Mouse (Mus musculus) kidney, postnatal 0 days (tissue): Measurements from ENCODE around the gene Hist1h2br. TPM values are rescaled to one million over a fixed set of nuclear protein-coding genes. Genes with fewer than 3 reads are reported as not detected.
"Not testable (repeated sequence)": the region's sequence is repeated elsewhere in the genome, so short reads cannot be mapped to it uniquely, and the experiment has no call there.

Experiments used
- ATAC-seq: fragments of 200-750 bp; cut with Nextera tagmentation; replicated peaks from 2 replicates; pipeline ENCODE4 v1.8.0; 2017; ENCODE audit warnings: low read depth, moderate number of reproducible peaks, moderate TSS enrichment, moderate library complexity; ENCODE audit not compliant: low FRiP score
- DNase-seq: peaks from one replicate; pipeline ENCODE4 v3.0.0-alpha.2; 2016; ENCODE audit warnings: low spot score
- H3K27ac ChIP-seq: fragments of 300-500 bp; sonication (generic); 2 replicates; pipeline ENCODE4 v1.5.1; 2014; ENCODE audit warnings: mild to moderate bottlenecking
- H3K27me3 ChIP-seq: fragments of 300-500 bp; sonication (generic); 2 replicates; pipeline ENCODE4 v1.6.1; 2014; ENCODE audit warnings: low read length, mixed read lengths; ENCODE audit not compliant: insufficient read depth
- H3K36me3 ChIP-seq: fragments of 300-500 bp; sonication (generic); 2 replicates; pipeline ENCODE4 v1.6.1; 2014; ENCODE audit warnings: low read length, mixed read lengths; ENCODE audit not compliant: insufficient read depth
- H3K4me1 ChIP-seq: fragments of 300-500 bp; sonication (generic); replicated peaks from 2 replicates; pipeline ENCODE4 v1.6.1; 2014; ENCODE audit warnings: antibody characterized with exemption, low read length, mixed read lengths; ENCODE audit not compliant: insufficient read depth
- H3K4me2 ChIP-seq: fragments of 300-500 bp; sonication (generic); 2 replicates; pipeline ENCODE4 v1.6.1; 2014; ENCODE audit warnings: mild to moderate bottlenecking, low read length, moderate library complexity, mixed read lengths
- H3K4me3 ChIP-seq: fragments of 300-500 bp; sonication (generic); replicated peaks from 2 replicates; pipeline ENCODE4 v1.5.1; 2014; ENCODE audit warnings: low read depth, low read length
- H3K9ac ChIP-seq: fragments of 300-500 bp; sonication (generic); 2 replicates; pipeline ENCODE4 v1.6.1; 2014; ENCODE audit warnings: low read depth, low read length
- H3K9me3 ChIP-seq: fragments of 300-500 bp; sonication (generic); replicated peaks from 2 replicates; pipeline ENCODE4 v1.6.1; 2016; ENCODE audit warnings: low read length, inconsistent platforms, mixed read lengths
- CTCF ChIP-seq: IDR thresholded peaks from 2 replicates; pipeline ENCODE4 v1.5.1; 2016; ENCODE audit warnings: antibody characterized with exemption, low read depth, mild to moderate bottlenecking, moderate library complexity
- WGBS: fragments of 180-500 bp; shearing (Covaris S2); extraction: QIAGEN DNeasy Blood & Tissue Kit; methylation state at CpG from one replicate; pipeline ENCODE4 v1.1.7; 2014; 5-methylcytosine and 5-hydroxymethylcytosine counted together
- polyA plus RNA-seq: library from polyadenylated mRNA; unstranded; fragments of >200 nt; fragmentation: Nextera tagmentation; extraction: Ambion mirVana; gene quantifications from 2 replicates; pipeline ENCODE4 v1.2.1, GENCODE M21; 2015

The Hist1h2br gene
- polyA plus RNA-seq, 1 experiment from 2014 or later: 13.2 TPM

- ATAC-seq: not testable (repeated sequence)
- 57% methylated on average over 4 of the region's 16 CpGs for WGBS
Measured at GRCm38 (mm10) chr13:21820082-21820890, 13.3 kb upstream of the Hist1h2br start.

GRCm38 (mm10) chr13:21828511-21828910 lies 5.0 kb upstream of the Hist1h2br start:
- no peaks in the 10 kb centered on the region for H3K27me3 ChIP-seq
- no peak overlapping the region for H3K9ac ChIP-seq
- H3K4me3 ChIP-seq: no peak overlapping the region
- no peaks in the 10 kb centered on the region for H3K4me1 ChIP-seq
- ATAC-seq (no peak), DNase-seq (no peak)
- no peaks in the 10 kb centered on the region for H3K9me3 ChIP-seq
- H3K4me2 ChIP-seq: no peak overlapping the region
- H3K27ac ChIP-seq: no peak overlapping the region
- no peaks in the 10 kb centered on the region for H3K36me3 ChIP-seq
- 90% methylated on average over 3 of the region's 3 CpGs for WGBS
- TF ChIP-seq CTCF: no peak

More at GRCm38 (mm10) chr13:21820082-21820890, 13.3 kb upstream of the Hist1h2br start:
- H3K4me1 ChIP-seq, H3K4me3 ChIP-seq, H3K9ac ChIP-seq, H3K27ac ChIP-seq, DNase-seq, H3K9me3 ChIP-seq, H3K36me3 ChIP-seq, H3K4me2 ChIP-seq, H3K27me3 ChIP-seq: not testable (repeated sequence)

- Histone ChIP-seq H3K4me3 (no peak overlapping the region), H3K27ac (no peak overlapping the region), H3K27me3 (no peaks in the 10 kb centered on the region), H3K4me1 (no peaks in the 10 kb centered on the region), H3K36me3 (no peaks in the 10 kb centered on the region), H3K4me2 (no peak overlapping the region), H3K9me3 (no peaks in the 10 kb centered on the region), H3K9ac (no peak overlapping the region)
- 91% methylated on average over 10 of the region's 10 CpGs for WGBS
- no peak for DNase-seq
- no peak for ATAC-seq
- no peak for TF ChIP-seq CTCF
Measured at GRCm38 (mm10) chr13:21830344-21830743, 3.2 kb upstream of the Hist1h2br start.

GRCm38 (mm10) chr13:21831418-21832394 lies 1.8 kb upstream of the Hist1h2br start, which contains the start of gene Hist1h4n:
Hist1h4n (minus strand) TSS chr13:21832196.
- not testable (repeated sequence) for H3K9me3 ChIP-seq, H3K4me1 ChIP-seq, H3K27ac ChIP-seq, H3K27me3 ChIP-seq, H3K4me3 ChIP-seq, H3K36me3 ChIP-seq, H3K9ac ChIP-seq, DNase-seq
- WGBS: 0% methylated on average over 17 of the region's 58 CpGs
- peak; percentile 84 for ATAC-seq
- 0 out of 2 replicates have a peak within 1 kb of the TSS, but pooled peaks have one; percentile 30 for H3K4me2 ChIP-seq

DNA sequence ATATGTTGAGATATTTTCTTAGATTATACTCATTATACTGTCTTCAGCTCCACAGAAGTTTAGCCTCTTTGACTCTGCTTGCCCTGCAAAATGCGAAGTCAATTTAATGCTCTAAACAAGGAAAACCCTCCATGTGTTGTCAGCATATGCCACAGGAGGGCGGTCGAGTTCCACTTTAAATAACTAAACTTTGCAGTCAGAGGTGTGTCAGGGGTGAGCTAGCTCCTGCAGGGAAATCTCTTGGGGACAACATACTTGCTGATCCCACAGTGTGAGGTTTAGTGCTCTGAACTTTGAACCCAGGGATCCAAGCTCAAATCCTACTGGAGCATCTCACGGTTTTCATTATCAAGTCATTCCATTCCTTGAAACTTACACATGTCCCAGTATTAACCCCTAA lies 7.0 kb downstream of the Hist1h2br start:
- ATAC-seq: peak; percentile 73
- no CpG with 5 or more reads among the region's 4 CpGs for WGBS
- H3K9me3 ChIP-seq, H3K27me3 ChIP-seq, H3K4me3 ChIP-seq, H3K4me2 ChIP-seq, H3K9ac ChIP-seq, H3K4me1 ChIP-seq, DNase-seq, H3K36me3 ChIP-seq, H3K27ac ChIP-seq: not testable (repeated sequence)

GRCm38 (mm10) chr13:21846356-21846755 lies 12.8 kb downstream of the Hist1h2br start:
- H3K4me3 ChIP-seq, H3K4me2 ChIP-seq, H3K9ac ChIP-seq, H3K4me1 ChIP-seq, H3K27ac ChIP-seq, H3K27me3 ChIP-seq, DNase-seq, H3K36me3 ChIP-seq, H3K9me3 ChIP-seq, ATAC-seq: not testable (repeated sequence)
